ENCODE assay signal across 22 mouse cellular contexts in genomic region chr13:37288993-37289392, GRCm38 (mm10). TPM values are rescaled to one million over a fixed set of nuclear protein-coding genes. Genes with fewer than 3 reads are reported as not detected.
DNase-seq lines count a peak whose midpoint lies in the region; ATAC-seq and TF ChIP-seq lines count a peak whose summit lies in the region.
"Had no signal": no experiment of that assay in that cellular context is flagged by ENCODE, and none has a peak within 500 bp of the region (broad histone marks: within the 10 kb centered on the region; RNA-seq: fewer than 3 reads in every experiment).

No protein-coding gene starts in this region.

- WGBS in liver, embryonic 11.5 days = 31% methylated on average over 1 of the region's 1 CpGs
- WGBS in limb, embryonic 10.5 days = 59% methylated on average over 1 of the region's 1 CpGs
- 61% methylated on average over 1 of the region's 1 CpGs for WGBS in stomach, postnatal 0 days

- H3K9ac ChIP-seq in liver, embryonic 11.5 days (ENCODE audit: low read depth, low read length) = no peak overlapping the region
- H3K9ac ChIP-seq in stomach, postnatal 0 days (ENCODE audit: low read length) = no peak overlapping the region
- H3K9ac ChIP-seq: embryonic facial prominence, embryonic 12.5 days; forebrain, embryonic 13.5 days; forebrain, embryonic 15.5 days had no signal

- no peak overlapping the region for H3K4me2 ChIP-seq in liver, embryonic 11.5 days
- H3K4me2 ChIP-seq in stomach, postnatal 0 days (replicated peaks; ENCODE audit: low read depth) = no peak overlapping the region
- H3K4me2 ChIP-seq: embryonic facial prominence, embryonic 12.5 days; forebrain, embryonic 13.5 days; forebrain, embryonic 15.5 days had no signal

- H3K27ac ChIP-seq in liver, embryonic 11.5 days (ENCODE audit: low read depth, low read length) = no peak overlapping the region
- no peak overlapping the region for H3K27ac ChIP-seq in limb, embryonic 10.5 days
- H3K27ac ChIP-seq in stomach, postnatal 0 days (replicated peaks) = no peak overlapping the region
- H3K27ac ChIP-seq: embryonic facial prominence, embryonic 10.5 days; embryonic facial prominence, embryonic 12.5 days; forebrain, embryonic 13.5 days; forebrain, embryonic 15.5 days had no signal

- TF ChIP-seq CTCF in stomach, postnatal 0 days (IDR thresholded peaks at IDR 0.05; ENCODE audit: low read depth) = no peak

- DNase-seq in liver, embryonic 11.5 days (ENCODE audit: low spot score) = no peak
- DNase-seq in liver = no peak
- peak; percentile 4 for DNase-seq in limb, embryonic 10.5 days (ENCODE audit: low spot score)
- DNase-seq in stomach, postnatal 0 days (ENCODE audit: low spot score) = no peak
- DNase-seq: adrenal gland, adult 2 months; adrenal gland, postnatal 10 days; adrenal gland, postnatal 25 days; cerebellum, adult 11 months; cerebellum, adult 18-20 months; cerebellum, adult 8-10 months; cerebellum, adult 9-11 months; cerebellum, postnatal 14 days; cerebellum, postnatal 36 days had no signal

- no peak overlapping the region for H3K4me3 ChIP-seq in liver, embryonic 11.5 days (ENCODE audit: low read depth, low read length)
- no peak overlapping the region for H3K4me3 ChIP-seq in limb, embryonic 10.5 days
- no peak overlapping the region for H3K4me3 ChIP-seq in stomach, postnatal 0 days (ENCODE audit: low read depth, low read length)
- H3K4me3 ChIP-seq: embryonic facial prominence, embryonic 10.5 days; embryonic facial prominence, embryonic 12.5 days; forebrain, embryonic 13.5 days; forebrain, embryonic 15.5 days had no signal

- H3K4me1 ChIP-seq in liver, embryonic 11.5 days (replicated peaks; ENCODE audit: control insufficient read depth, insufficient read depth, low read length) = no peaks in the 10 kb centered on the region
- no peaks in the 10 kb centered on the region for H3K4me1 ChIP-seq in limb, embryonic 10.5 days
- no peaks in the 10 kb centered on the region for H3K4me1 ChIP-seq in stomach, postnatal 0 days (replicated peaks; ENCODE audit: control insufficient read depth, insufficient read depth)
- H3K4me1 ChIP-seq: embryonic facial prominence, embryonic 10.5 days; embryonic facial prominence, embryonic 12.5 days had no signal

- no peaks in the 10 kb centered on the region for H3K9me3 ChIP-seq in liver, embryonic 11.5 days (ENCODE audit: control insufficient read depth, low read length)
- no peaks in the 10 kb centered on the region for H3K9me3 ChIP-seq in limb, embryonic 10.5 days (replicated peaks)
- H3K9me3 ChIP-seq in stomach, postnatal 0 days (ENCODE audit: control insufficient read depth, low read length) = no peaks in the 10 kb centered on the region
- H3K9me3 ChIP-seq: embryonic facial prominence, embryonic 10.5 days; embryonic facial prominence, embryonic 12.5 days; forebrain, embryonic 13.5 days; forebrain, embryonic 15.5 days had no signal

- no peak for TF ChIP-seq EP300 in stomach, postnatal 0 days (optimal IDR thresholded peaks at IDR 0.05)

- H3K36me3 ChIP-seq in liver, embryonic 11.5 days (ENCODE audit: control insufficient read depth, insufficient read depth, low read length) = no peaks in the 10 kb centered on the region
- H3K36me3 ChIP-seq in limb, embryonic 10.5 days = no peaks in the 10 kb centered on the region
- no peaks in the 10 kb centered on the region for H3K36me3 ChIP-seq in stomach, postnatal 0 days (ENCODE audit: control insufficient read depth, insufficient read depth, low read length)
- H3K36me3 ChIP-seq: embryonic facial prominence, embryonic 10.5 days; embryonic facial prominence, embryonic 12.5 days; forebrain, embryonic 15.5 days had no signal

- peak; percentile 54 for ATAC-seq in liver, embryonic 11.5 days (replicated peaks; ENCODE audit: low FRiP score)
- ATAC-seq in common myeloid progenitor, adult 5-6 weeks (replicated peaks; ENCODE audit: low read depth, poor library complexity, severe bottlenecking) = 0 out of 2 replicates have a peak, but pooled peaks have one; percentile 22
- ATAC-seq in megakaryocyte-erythroid progenitor cell, adult 5-6 weeks (replicated peaks; ENCODE audit: low FRiP score, low TSS enrichment, poor library complexity, severe bottlenecking) = peak; percentile 55; the same call in 1 of the 2 replicates
- no peak for ATAC-seq in granulocyte monocyte progenitor cell, adult 5-6 weeks (replicated peaks; ENCODE audit: poor library complexity, severe bottlenecking)
- no peak for ATAC-seq in stomach, postnatal 0 days (ENCODE audit: low FRiP score, low TSS enrichment)
- ATAC-seq: forebrain, embryonic 13.5 days; forebrain, embryonic 15.5 days had no signal

- no peaks in the 10 kb centered on the region for H3K27me3 ChIP-seq in liver, embryonic 11.5 days (replicated peaks; ENCODE audit: control insufficient read depth, insufficient read depth, low read length)
- no peaks in the 10 kb centered on the region for H3K27me3 ChIP-seq in limb, embryonic 10.5 days (ENCODE audit: low read depth, poor library complexity, severe bottlenecking)
- H3K27me3 ChIP-seq in stomach, postnatal 0 days (ENCODE audit: control insufficient read depth, insufficient read depth, low read length) = no peaks in the 10 kb centered on the region
- H3K27me3 ChIP-seq: embryonic facial prominence, embryonic 12.5 days; forebrain, embryonic 13.5 days; forebrain, embryonic 15.5 days had no signal

RNA-seq across cellular contexts. Expression of gene Ly86, which starts 56.0 kb away (rescaled TPM):
- polyA plus RNA-seq in liver, embryonic 11.5 days (2014; fragmentation: Nextera tagmentation; extraction: Ambion mirVana) = 8.3 and 9.4 TPM in 2 replicates
- 104 and 113 TPM in 2 replicates for total RNA-seq in common myeloid progenitor, adult 5-6 weeks (2017)
- polyA plus RNA-seq in limb, embryonic 10.5 days (2016; fragmentation: Nextera tagmentation; extraction: Ambion mirVana) = 1.4 and 1.9 TPM in 2 replicates
- total RNA-seq in megakaryocyte-erythroid progenitor cell, adult 5-6 weeks (2014; fragmentation: Nextera tagmentation) = 0.67 and 0.81 TPM in 2 replicates
- 1.6 and 3.5 TPM in 2 replicates for total RNA-seq in megakaryocyte-erythroid progenitor cell, adult 5-6 weeks (2017)
- 195 and 204 TPM in 2 replicates for total RNA-seq in granulocyte monocyte progenitor cell, adult 5-6 weeks (2014; fragmentation: Nextera tagmentation)
- total RNA-seq in granulocyte monocyte progenitor cell, adult 5-6 weeks (2017) = 155 and 188 TPM in 2 replicates
- 7.4 TPM in 2 replicates for polyA plus RNA-seq in stomach, postnatal 0 days (2015; fragmentation: Nextera tagmentation; extraction: Ambion mirVana)
- total RNA-seq: MEL had no signal
- polyA plus RNA-seq: C2C12 had no signal

Comparison
In these comparisons a context has a peak if more than half of its experiments do, and no peak if none do; other contexts are left out.
1. ATAC-seq: peak in liver, embryonic 11.5 days (single experiment), common myeloid progenitor, adult 5-6 weeks (single experiment) and megakaryocyte-erythroid progenitor cell, adult 5-6 weeks (single experiment); none in granulocyte monocyte progenitor cell, adult 5-6 weeks (single experiment) and stomach, postnatal 0 days (single experiment).
2. RNA of gene Ly86, which starts 56.0 kb away (total RNA-seq): 155 to 204 TPM in granulocyte monocyte progenitor cell, adult 5-6 weeks and 104 to 113 TPM in common myeloid progenitor, adult 5-6 weeks; 0.67 to 3.5 TPM in megakaryocyte-erythroid progenitor cell, adult 5-6 weeks; every median in the first group is over 10 times any median in the second.